Mouse (Mus musculus): ENCODE data around the gene Filip1.

Gene Filip1

DNA sequence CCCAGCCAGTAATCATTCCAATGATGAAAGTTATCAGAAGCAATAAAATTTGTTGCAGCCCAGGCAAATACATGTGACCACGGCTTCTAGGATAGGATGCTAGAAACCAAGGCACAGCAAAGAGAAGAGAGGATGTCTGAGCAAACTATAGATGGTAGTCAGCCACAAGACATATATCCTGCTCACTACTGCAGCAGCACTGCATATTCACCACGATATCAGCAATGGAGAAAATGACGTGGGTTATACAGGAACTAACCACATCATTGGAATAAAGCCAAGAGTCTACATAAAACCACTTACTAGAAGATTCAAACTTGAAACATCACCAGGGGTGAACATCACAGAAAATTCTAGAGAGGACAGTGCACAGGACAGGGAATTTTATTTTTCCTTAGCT is 113.8 kb downstream of the Filip1 start:
- no peak for DNase-seq (ENCODE audit: low spot score)

DNA sequence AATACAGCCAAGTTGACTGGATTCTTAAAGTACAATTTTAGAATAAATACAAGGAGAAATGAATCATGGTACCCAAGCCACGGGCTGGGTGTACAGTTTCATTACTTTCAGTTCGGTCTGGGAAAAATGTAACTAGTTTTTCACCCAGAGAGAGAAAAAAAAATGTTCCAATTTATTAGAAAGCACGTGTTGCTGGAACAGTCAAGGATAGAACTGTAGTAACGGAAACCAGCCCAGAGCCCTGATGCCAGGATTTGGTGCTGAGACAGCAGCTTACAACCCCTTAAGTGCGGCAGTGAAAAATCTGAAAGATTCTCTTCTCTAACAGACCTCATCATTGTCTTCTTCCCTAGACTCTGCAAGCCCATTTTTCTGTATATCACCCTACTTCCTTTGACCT is 118.0 kb downstream of the Filip1 start:
- no peak for DNase-seq (ENCODE audit: low spot score)

DNA sequence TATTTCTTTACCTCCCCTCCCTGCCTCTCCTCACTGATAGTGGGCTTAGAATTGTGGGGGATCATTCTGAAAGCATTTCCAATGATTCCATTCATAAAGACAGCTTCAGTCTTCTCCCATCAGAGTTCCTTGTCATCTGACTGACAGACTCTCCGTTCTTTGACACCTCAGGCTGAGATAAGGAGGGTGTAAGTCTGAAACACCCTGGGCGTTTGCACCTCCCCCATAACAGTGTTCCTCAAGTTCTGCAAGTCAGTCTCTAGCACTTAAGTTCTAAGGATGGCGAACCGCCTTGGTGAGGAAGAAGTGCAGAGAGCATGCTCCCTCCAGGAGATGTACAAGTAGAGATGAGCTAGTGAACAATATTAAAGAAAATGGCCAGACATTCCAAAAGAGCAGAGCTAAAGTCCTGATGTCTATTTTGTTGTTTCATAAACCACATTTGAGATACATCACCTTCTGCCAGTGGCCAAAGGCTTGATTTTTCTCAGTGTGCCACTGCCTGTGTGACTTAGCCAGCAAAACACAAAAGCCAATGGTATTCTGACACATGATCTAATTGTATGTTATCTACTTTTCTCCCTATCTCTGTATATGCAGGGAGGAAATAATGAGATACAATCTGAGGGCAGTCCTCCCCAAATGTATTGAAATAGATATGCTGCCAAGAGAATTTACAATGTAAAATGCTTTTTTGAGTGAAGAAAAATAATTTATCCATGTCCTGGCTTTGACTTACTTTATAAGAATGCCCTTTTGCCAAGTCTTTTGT is 118.6 kb downstream of the Filip1 start:
- DNase-seq (ENCODE audit: low spot score), result no peak

DNA sequence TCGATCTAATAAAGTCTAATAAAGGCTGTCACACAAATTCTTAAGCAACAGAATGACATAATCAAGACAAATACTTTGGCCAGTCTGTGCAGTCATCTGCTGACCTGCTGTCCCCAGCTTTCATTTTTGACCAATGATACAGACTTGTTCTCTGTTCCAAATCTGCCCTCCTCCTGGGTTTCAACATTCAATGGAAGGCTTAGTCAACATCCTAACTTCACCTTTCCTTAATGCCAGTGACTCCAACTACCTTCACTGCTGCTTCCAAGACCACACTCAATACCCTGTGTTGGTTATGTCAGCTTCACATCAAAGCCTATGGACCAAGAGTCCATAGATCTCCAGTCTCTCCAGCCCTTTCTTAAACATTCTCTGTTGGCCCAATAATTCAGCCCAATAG is 120.5 kb downstream of the Filip1 start:
- DNase-seq (ENCODE audit: low spot score), result no peak

DNA sequence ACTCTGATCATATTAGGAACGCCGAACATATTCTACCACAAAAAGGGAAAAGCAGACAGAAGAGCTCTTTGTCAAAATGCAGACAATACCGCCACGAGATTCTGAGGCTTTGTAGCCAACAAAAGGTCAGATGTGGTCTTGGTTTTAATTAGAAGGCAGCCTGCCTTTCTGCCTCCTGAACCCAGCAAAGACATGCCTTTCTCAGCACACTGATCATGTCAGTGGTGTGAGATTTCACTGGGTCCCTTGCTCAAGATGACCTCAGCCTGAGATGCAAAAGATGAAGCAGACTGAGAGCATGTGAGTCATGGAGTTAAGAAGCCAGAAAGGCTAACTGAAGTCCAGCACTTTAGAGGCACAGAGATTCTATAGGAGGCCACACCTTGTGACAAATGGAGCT is 122.2 kb downstream of the Filip1 start:
- no peak for DNase-seq (ENCODE audit: low spot score)

DNA sequence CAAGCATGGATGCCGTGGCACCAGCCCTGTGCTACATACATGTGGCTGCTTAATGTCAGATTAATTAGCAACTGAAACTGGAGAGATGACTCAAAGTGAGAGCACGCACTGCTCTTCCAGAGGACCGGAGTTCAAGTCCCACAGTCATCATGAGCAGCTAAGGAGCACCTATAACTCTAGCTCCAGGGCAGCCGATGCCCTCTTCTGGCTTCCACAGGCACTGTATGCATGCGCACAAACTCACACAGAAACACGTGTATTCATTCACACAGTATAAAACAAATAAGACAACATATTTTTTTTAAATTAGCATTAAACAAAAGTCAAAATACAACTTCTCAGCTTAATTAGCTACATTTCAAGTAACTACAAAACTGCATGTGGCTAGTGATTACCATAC is 123.5 kb downstream of the Filip1 start:
- DNase-seq (ENCODE audit: low spot score), result no peak

DNA sequence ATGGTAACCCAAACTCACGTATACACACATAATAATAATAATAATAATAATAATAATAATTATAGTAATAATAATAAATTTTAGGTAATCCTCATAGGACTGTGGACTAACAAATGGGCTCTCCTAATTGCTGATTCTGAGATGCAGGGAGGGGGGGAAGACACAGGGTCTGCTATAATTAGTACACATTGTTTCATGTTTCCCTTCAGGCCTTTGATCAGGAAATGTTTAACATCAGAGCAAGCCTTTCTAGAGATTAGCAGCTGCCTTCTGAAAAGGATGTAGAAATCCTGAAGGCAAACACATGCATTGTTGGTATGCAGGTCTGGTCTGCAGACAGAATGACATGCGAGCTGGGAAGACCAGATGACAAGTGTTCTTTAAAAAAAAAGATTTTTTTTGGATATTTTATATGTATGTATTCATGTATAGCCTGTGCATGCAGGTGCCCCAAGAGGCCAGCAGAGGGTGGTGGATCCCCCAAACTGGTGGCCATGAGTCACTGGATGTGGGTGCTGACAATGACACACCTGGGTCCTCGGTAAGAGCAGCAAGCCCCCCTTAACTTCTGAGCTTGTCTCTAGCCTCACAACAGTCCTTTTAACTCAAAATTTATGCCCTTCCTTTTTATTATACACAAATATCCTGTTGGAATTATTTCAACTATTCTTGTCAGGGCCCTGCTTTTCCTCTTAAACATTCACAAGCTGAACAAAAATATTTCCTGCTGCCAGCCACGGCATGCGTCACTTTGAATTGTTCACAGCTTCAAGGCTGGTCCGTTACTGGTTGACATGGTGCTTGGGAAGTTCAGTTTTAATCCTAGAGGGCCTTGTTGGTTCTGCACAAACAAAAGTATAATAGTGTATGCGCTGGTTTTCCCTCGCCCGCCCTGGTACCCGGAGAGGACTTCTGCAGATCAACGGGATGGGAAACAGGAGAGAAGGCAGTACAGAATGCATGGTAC is 127.1 kb downstream of the Filip1 start:
- no peak for DNase-seq (ENCODE audit: low spot score)

DNA sequence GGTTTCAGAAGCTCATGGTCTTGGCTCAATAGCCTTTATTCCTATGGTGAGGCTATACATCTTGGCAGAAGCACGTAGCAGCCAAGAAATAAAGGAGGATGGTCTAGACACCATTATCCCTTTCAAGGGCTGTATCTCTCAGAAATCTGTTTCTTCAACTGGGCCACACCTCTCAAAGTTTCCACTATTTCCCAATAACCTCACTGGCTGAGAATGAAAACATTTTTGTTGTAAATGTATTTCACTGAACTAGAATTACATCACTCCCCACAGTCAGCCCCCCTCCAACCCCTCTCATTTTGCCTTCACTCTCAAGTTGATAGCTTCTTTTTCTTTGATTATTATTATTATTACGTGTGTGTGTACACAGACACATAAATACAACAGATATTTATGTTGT is 129.5 kb downstream of the Filip1 start:
- DNase-seq (ENCODE audit: low spot score), result no peak

DNA sequence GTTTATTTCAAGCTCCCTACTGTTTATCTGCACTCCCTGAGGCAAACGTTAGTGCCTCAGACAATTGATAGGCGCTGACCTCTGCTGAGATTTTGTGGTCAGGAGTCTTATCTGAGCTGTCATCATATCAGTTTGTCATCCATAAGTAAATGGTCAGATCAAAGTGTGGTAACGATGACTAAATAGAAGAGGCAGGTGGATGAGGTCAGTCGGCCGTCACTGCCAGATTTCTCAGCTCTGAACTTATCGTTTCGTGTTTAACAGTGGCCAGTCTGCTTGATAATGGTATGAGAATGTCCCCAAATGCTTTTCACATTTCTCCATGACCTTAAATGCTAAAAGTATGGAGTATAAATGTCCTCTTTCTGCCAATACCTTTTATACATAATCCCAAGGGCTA is 132.6 kb downstream of the Filip1 start:
- no peak for DNase-seq (ENCODE audit: low spot score)

DNA sequence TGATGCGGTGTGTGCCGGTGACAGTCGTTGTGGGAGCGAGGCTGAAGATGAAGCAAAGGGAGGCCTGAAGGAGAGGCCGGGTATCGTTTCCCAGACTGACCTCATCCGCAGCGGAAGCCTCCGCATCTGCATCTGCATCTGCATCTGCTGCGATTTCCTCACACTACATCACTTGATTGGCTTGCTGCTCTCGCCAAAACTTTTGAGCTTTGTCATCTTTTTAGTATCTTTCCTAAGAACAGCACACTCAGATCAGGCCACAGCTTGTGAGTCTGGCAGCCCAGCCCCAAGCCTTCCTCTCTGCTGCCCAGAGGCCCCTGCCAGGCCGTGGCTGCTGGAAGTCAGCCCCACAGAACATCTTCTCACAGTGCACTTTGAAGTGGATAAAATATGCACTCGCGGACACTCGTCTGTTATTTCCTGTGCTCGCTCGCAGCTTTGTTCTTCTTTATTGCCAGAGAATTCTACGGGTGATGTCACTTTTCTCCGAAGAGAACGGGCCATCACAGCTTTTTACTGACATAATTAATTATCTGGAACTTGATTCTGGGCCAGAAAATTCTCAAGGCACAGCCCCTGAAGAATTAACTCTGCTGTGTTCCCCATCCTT is 137.0 kb downstream of the Filip1 start:
- no peak for DNase-seq (ENCODE audit: low spot score)

DNA sequence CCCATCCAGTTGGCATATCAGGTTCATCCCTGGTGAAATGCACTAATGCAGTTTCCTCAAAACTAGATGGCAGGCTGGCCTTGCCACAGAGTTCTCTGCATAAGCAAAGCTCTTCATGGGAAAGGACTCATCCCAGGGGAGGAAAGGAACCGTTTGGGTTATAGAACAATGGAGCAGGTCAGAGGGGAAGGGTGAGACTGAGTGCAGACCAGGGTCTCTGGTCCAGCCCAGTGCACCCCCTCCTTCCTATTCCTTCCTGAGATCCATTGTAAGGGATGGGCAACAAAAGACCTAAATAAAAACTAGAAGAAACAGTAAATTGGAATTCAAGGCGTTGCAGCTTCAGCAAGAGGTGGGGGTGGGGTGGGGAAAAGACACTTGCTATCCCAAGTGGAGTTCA is 140.1 kb downstream of the Filip1 start:
- DNase-seq (ENCODE audit: low spot score), result no peak

DNA sequence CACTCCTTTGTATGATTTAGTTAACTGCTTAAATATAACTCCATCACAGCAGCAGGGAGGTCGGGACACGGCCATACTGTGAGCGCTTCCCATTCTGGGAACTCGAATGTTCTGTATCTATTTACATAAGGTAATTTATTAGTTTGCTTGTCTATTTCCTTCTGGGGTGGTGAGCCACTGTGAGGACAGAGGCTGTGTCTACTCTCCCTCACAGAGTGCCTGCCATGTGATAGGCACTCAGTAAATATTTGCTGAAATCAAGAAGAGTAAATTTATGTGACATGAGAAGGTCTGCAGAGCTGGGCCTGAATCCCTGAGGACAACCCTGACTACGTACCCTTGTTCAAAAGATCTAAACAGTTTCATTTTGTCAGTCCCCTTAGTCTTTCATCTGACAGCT is 143.1 kb downstream of the Filip1 start:
- DNase-seq (ENCODE audit: low spot score), result no peak

DNA sequence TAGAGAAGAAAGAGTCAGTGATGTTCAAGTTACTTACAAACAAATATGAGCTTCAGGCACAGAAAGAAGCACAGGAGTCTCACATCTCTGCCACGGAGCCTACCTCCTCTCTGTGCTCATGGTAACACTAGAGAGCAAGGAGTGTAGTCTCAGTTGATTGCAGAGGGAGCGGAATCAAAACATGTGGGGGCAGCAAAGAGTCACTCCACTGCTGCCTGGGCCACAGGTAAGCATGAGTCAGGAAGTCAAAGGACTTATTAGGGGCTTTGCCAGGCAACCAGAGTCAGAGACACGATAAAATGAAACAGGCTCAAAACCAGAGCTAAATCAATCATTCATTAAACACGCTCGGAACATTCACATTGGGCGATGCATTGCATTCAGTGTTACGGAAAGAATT is 146.7 kb downstream of the Filip1 start:
- DNase-seq (ENCODE audit: low spot score), result no peak

DNA sequence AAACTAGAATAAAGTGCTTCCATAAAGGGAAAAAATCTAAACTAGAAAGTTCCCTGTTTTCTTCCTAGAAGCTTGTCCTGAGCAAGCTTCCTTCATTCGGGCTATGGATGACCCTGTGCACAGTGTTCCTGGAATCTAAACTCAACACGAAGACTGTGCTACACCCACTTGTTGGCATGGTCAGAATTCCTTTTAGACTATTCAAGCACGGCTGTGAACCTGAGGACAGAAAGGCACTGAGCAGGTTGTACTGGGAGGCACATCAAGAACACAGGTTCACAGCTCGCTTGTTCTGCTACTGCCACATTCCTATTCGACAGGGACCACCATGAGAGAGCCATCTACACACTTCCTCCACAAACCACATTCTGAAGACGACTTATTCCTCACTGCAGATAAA is 150.1 kb downstream of the Filip1 start:
- DNase-seq (ENCODE audit: low spot score), result no peak

DNA sequence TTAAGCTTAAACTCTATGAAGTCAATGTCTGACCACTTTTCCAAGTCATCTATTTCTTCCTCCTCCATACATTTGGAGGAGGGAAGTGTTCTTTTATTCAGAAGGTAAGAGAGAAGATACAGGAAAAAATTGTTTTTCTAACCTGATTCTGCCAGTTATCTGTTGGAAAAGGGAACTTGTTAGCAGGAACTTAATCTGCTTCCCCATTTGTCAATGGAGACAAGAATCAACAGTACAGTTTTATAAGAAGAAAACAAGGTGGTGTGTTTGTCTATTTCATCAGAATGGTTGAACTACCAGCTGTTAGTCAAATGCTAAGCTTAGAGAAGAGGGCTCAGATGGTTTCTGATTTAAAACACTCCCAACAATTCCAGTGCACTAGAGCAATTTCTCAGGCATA is 165.6 kb downstream of the Filip1 start:
- DNase-seq (ENCODE audit: low spot score), result no peak

DNA sequence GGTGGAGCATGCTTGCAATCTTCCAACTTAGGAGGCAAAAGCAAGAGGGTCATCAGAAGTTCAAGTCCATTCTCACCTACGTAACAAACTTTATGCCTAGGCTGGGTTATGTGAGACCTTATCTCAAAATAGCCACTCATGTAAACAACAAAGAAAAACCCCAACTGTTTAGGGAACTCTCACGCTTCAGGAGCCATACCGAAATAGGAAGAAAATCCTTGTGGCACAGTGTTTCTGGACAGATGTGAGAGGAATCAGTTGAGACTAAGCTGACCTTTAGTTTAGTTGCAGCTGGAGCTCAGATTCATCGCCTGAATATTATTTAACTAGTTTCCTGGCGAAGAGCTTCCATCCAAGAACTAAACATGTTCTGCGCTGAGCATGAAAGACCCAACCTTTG is 170.0 kb downstream of the Filip1 start:
- no peak for DNase-seq (ENCODE audit: low spot score)

DNA sequence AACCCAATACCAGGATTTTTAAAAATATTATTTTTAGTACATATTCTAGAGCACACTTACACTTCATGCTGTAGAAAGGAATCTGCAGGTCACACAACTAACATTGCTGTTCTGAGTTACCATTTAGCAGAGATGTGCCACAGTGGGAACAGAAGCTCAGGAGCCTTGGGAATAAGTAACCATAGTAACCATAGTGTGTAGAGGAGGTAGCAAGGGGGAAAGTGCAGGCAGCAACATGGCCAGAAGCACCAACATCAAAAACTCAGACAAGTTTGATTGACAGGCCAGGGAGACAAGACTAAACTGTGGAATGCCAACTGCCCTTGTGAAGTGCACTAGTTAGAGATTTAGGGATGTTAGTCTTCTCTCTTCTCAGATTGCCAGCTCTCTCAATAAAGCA is 170.6 kb downstream of the Filip1 start:
- DNase-seq (ENCODE audit: low spot score), result no peak

DNA sequence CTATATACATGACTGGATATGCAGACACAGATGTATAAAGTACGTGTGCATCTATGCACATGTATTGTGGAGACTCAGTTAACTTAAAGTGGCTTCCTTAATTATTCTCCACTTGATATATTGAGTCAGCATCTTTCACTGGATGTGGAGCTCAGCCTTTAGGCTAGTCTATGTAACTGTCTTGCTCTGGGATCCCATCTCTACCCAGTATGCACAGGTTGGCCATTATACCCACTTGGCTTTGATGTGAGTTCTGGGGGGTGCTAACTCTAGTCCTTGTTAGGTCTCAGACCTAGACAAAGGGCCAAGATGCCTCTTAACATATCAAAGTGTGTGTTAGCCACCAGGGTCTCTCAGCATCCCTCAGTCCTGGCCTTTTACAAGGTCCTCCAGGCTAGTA is 181.4 kb downstream of the Filip1 start:
- no peak for DNase-seq (ENCODE audit: low spot score)

DNA sequence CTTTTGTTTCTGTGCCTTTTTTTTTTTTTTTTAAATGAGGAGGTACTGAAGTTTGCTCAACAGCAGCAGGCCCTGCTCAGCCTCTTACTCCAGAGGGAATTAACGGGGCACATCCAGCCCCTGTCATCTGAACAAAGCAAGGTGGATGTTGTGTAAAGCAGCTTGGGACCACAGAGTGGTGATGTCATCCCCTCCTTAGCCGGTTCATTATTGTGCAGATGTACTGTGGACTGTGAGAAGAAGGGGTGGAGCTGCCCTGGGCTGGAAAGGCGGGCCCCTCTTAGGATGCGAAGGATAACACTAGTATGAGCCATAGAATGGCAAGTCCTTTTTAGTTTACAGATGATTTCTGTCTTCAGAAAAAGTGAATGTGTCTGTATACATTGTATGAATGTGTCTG is 181.8 kb downstream of the Filip1 start:
- no peak for DNase-seq (ENCODE audit: low spot score)

DNA sequence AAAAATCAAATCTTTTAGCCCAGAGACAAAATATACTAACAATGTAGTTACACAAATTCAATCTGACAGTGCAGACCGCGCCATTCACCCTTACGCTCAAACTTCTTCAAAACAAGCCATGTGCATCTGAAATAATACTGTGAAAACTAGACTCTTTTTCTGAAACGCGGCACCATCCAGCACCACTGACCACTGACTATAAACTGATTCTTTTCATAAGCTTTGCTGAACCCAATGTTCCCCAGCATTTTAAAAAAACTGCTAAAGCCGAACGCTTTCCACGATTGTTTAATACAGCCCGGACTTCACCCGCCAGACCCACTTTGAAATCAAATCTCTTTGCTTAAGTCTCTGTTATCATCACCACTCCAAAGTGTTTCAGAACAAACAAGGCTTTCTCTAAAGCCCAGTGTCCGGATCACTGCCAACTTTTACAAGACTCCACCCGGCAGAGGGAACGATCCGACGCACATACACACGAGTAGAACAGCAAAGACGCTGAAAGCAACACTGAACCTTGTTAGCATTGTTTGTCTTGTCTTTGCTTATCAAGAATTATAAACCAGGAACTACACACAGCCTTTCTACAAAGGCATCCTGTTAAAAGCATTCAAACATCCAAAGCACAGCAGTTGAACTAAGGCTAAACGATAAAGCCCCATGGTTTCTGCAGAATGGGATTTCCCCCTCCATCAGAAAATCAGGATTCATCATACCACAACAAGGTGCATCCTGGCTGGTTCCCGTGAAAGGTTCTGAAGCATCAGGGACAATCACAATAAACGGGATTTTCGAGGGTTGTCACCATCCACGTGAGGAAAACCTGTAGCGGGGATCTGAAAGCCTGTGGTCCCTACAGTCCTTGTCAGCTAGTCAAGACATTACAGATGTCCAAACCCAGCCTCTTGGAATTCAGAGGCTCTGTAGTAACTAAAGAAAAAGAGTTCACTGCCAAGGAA is 182.5 kb downstream of the Filip1 start:
- DNase-seq (ENCODE audit: low spot score), result no peak

DNA sequence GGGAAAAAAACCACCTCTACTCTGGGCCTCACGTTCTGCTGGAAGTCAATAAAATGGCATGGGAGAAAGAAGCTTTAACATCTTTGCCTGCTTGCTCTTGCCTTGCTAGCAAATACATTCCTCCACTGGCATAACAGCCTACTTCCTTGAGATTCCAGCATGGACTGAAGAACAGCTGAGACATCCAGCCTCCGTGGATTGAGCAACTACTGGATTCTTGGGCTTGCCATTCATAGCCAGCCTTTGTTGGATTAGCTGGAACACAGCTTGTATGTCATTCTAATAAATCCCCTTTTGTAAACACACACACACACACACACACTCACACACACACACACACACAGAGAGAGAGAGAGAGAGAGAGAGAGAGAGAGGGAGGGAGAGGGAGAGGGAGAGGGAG is 185.6 kb downstream of the Filip1 start:
- DNase-seq (ENCODE audit: low spot score), result no peak

DNA sequence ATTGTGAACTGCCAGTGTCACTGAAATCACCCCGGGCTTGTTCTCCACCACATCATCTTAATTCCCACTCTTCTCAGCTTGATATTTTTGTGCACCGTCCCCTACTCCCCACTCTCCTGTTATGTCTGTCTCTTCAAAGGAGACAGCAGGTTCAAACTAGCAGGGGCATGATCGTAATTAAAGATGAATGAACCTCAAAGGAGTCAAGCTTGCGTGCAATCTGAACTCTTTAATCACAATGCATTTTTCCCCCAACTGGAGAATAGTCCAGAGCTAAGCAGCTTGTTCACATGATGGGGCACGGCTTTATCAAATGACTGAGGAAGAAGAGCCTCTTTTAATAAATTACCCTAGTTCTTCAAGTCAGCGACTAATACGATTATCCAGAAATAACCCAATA is 187.1 kb downstream of the Filip1 start:
- no peak for DNase-seq (ENCODE audit: low spot score)
